Mouse (Mus musculus): ENCODE data around the gene Gse1.

GRCm38 (mm10) chr8:120471166-120471565, 242.9 kb downstream of the Gse1 start:
- TF ChIP-seq TAL1 (IDR thresholded peaks at IDR 0.05; ENCODE audit: low read length) (no peak), GATA1 (IDR thresholded peaks at IDR 0.05; ENCODE audit: low read length) (no peak)
